Mouse (Mus musculus): ENCODE results near the gene Pck1. TPM values are rescaled to one million over a fixed set of nuclear protein-coding genes. Genes with fewer than 3 reads are reported as not detected.
"Not testable (repeated sequence)": the region's sequence is repeated elsewhere in the genome, so short reads cannot be mapped to it uniquely, and the experiment has no call there.

Gene Pck1
- polyA plus RNA-seq (2014; fragmentation: Nextera tagmentation; extraction: Ambion mirVana), result 0.60 and 3.0 TPM in 2 replicates

- Histone ChIP-seq H3K9ac (ENCODE audit: low read depth, low read length) (no peak within 1 kb of the TSS), H3K27me3 (ENCODE audit: control insufficient read depth, insufficient read depth, low read length) (no peaks in the 10 kb centered on the region), H3K4me3 (ENCODE audit: low read length) (no peak within 1 kb of the TSS), H3K27ac (ENCODE audit: low read depth, low read length) (no peak within 1 kb of the TSS), H3K9me3 (ENCODE audit: control insufficient read depth, low read length) (no peaks in the 10 kb centered on the region), H3K36me3 (ENCODE audit: control insufficient read depth, insufficient read depth, low read length) (no peaks in the 10 kb centered on the region), H3K4me2 (replicated peaks; ENCODE audit: low read depth, low read length) (no peak within 1 kb of the TSS), H3K4me1 (ENCODE audit: control insufficient read depth, insufficient read depth, low read length) (peaks cover 16% of the 10 kb centered on the region)
- ATAC-seq (ENCODE audit: low FRiP score, low TSS enrichment), result peak; percentile 64
- WGBS, result 44% methylated on average over 13 of the region's 13 CpGs
Measured at GRCm38 (mm10) chr2:173152436-173153151, at the start of gene Pck1. Gene Pck1, plus strand, starts transcription at chr2:173153048.

- peaks cover 18% of the 10 kb centered on the region for H3K27me3 ChIP-seq (ENCODE audit: control insufficient read depth, insufficient read depth, low read length)
- ATAC-seq (ENCODE audit: low FRiP score, low TSS enrichment), result no peak
- WGBS, result 66% methylated on average over 9 of the region's 9 CpGs
Measured at GRCm38 (mm10) chr2:173106409-173106808, 46.4 kb upstream of the Pck1 start.

GRCm38 (mm10) chr2:173106889-173107785, 45.7 kb upstream of the Pck1 start:
- Histone ChIP-seq H3K36me3 (ENCODE audit: control insufficient read depth, insufficient read depth, low read length) (no peaks in the 10 kb centered on the region), H3K9ac (ENCODE audit: low read depth, low read length) (no peak overlapping the region), H3K27me3 (ENCODE audit: control insufficient read depth, insufficient read depth, low read length) (peaks cover 14% of the 10 kb centered on the region), H3K4me3 (ENCODE audit: low read length) (no peak overlapping the region), H3K4me2 (replicated peaks; ENCODE audit: low read depth, low read length) (no peak overlapping the region), H3K27ac (ENCODE audit: low read depth, low read length) (no peak overlapping the region), H3K9me3 (ENCODE audit: control insufficient read depth, low read length) (0 out of 2 replicates have a peak, but pooled peaks cover 3% of the 10 kb centered on the region), H3K4me1 (ENCODE audit: control insufficient read depth, insufficient read depth, low read length) (no peaks in the 10 kb centered on the region)
- peak; percentile 55; the same call in 1 of the 2 replicates for ATAC-seq (ENCODE audit: low FRiP score, low TSS enrichment)
- 17% methylated on average over 14 of the region's 14 CpGs for WGBS

More at GRCm38 (mm10) chr2:173106409-173106808, 46.4 kb upstream of the Pck1 start:
- H3K36me3 ChIP-seq (ENCODE audit: control insufficient read depth, insufficient read depth, low read length), result no peaks in the 10 kb centered on the region
- H3K9ac ChIP-seq (ENCODE audit: low read depth, low read length), result no peak overlapping the region
- H3K4me1 ChIP-seq (ENCODE audit: control insufficient read depth, insufficient read depth, low read length), result no peaks in the 10 kb centered on the region
- no peak overlapping the region for H3K4me2 ChIP-seq (replicated peaks; ENCODE audit: low read depth, low read length)
- no peak overlapping the region for H3K27ac ChIP-seq (ENCODE audit: low read depth, low read length)
- H3K4me3 ChIP-seq (ENCODE audit: low read length), result no peak overlapping the region
- H3K9me3 ChIP-seq (ENCODE audit: control insufficient read depth, low read length), result 0 out of 2 replicates have a peak, but pooled peaks cover under 1% of the 10 kb centered on the region

GRCm38 (mm10) chr2:173108509-173109190, 44.2 kb upstream of the Pck1 start:
- 70% methylated on average over 6 of the region's 6 CpGs for WGBS
- H3K9ac ChIP-seq (ENCODE audit: low read depth, low read length), result no peak overlapping the region

GRCm38 (mm10) chr2:173109510-173109909, 43.3 kb upstream of the Pck1 start:
- no peak overlapping the region for H3K4me3 ChIP-seq (ENCODE audit: low read length)
- ATAC-seq (ENCODE audit: low FRiP score, low TSS enrichment), result no peak
- H3K27ac ChIP-seq (ENCODE audit: low read depth, low read length), result no peak overlapping the region
- H3K9ac ChIP-seq (ENCODE audit: low read depth, low read length), result no peak overlapping the region
- 90% methylated on average over 7 of the region's 7 CpGs for WGBS
- peaks cover 14% of the 10 kb centered on the region for H3K27me3 ChIP-seq (ENCODE audit: control insufficient read depth, insufficient read depth, low read length)
- H3K36me3 ChIP-seq (ENCODE audit: control insufficient read depth, insufficient read depth, low read length), result no peaks in the 10 kb centered on the region
- H3K4me1 ChIP-seq (ENCODE audit: control insufficient read depth, insufficient read depth, low read length), result no peaks in the 10 kb centered on the region
- H3K4me2 ChIP-seq (replicated peaks; ENCODE audit: low read depth, low read length), result no peak overlapping the region
- H3K9me3 ChIP-seq (ENCODE audit: control insufficient read depth, low read length), result 0 out of 2 replicates have a peak, but pooled peaks cover 3% of the 10 kb centered on the region

More at GRCm38 (mm10) chr2:173108509-173109190, 44.2 kb upstream of the Pck1 start:
- no peaks in the 10 kb centered on the region for H3K36me3 ChIP-seq (ENCODE audit: control insufficient read depth, insufficient read depth, low read length)
- H3K27ac ChIP-seq (ENCODE audit: low read depth, low read length), result no peak overlapping the region
- ATAC-seq (ENCODE audit: low FRiP score, low TSS enrichment), result no peak
- H3K4me3 ChIP-seq (ENCODE audit: low read length), result no peak overlapping the region
- peaks cover 14% of the 10 kb centered on the region for H3K27me3 ChIP-seq (ENCODE audit: control insufficient read depth, insufficient read depth, low read length)
- no peaks in the 10 kb centered on the region for H3K4me1 ChIP-seq (ENCODE audit: control insufficient read depth, insufficient read depth, low read length)
- 0 out of 2 replicates have a peak, but pooled peaks cover 3% of the 10 kb centered on the region for H3K9me3 ChIP-seq (ENCODE audit: control insufficient read depth, low read length)
- no peak overlapping the region for H3K4me2 ChIP-seq (replicated peaks; ENCODE audit: low read depth, low read length)

GRCm38 (mm10) chr2:173110571-173110970, 42.3 kb upstream of the Pck1 start:
- Histone ChIP-seq H3K4me2 (replicated peaks; ENCODE audit: low read depth, low read length) (no peak overlapping the region), H3K27me3 (ENCODE audit: control insufficient read depth, insufficient read depth, low read length) (peaks cover 9% of the 10 kb centered on the region), H3K9me3 (ENCODE audit: control insufficient read depth, low read length) (0 out of 2 replicates have a peak, but pooled peaks cover 3% of the 10 kb centered on the region), H3K9ac (ENCODE audit: low read depth, low read length) (no peak overlapping the region), H3K36me3 (ENCODE audit: control insufficient read depth, insufficient read depth, low read length) (no peaks in the 10 kb centered on the region), H3K4me1 (ENCODE audit: control insufficient read depth, insufficient read depth, low read length) (no peaks in the 10 kb centered on the region), H3K27ac (ENCODE audit: low read depth, low read length) (no peak overlapping the region), H3K4me3 (ENCODE audit: low read length) (no peak overlapping the region)
- WGBS, result 89% methylated on average over 9 of the region's 9 CpGs
- no peak for ATAC-seq (ENCODE audit: low FRiP score, low TSS enrichment)

GRCm38 (mm10) chr2:173113796-173114195, 39.1 kb upstream of the Pck1 start:
- not testable (repeated sequence) for H3K9me3 ChIP-seq (ENCODE audit: control insufficient read depth, low read length); H3K27ac ChIP-seq (ENCODE audit: low read depth, low read length); H3K9ac ChIP-seq (ENCODE audit: low read depth, low read length); H3K4me2 ChIP-seq (replicated peaks; ENCODE audit: low read depth, low read length); H3K36me3 ChIP-seq (ENCODE audit: control insufficient read depth, insufficient read depth, low read length); H3K4me1 ChIP-seq (ENCODE audit: control insufficient read depth, insufficient read depth, low read length); H3K27me3 ChIP-seq (ENCODE audit: control insufficient read depth, insufficient read depth, low read length); ATAC-seq (ENCODE audit: low FRiP score, low TSS enrichment); H3K4me3 ChIP-seq (ENCODE audit: low read length)
- WGBS, result 74% methylated on average over 3 of the region's 3 CpGs

GRCm38 (mm10) chr2:173119023-173119944, 33.6 kb upstream of the Pck1 start, which contains the start of gene Ctcfl:
Gene Ctcfl, minus strand, starts transcription at chr2:173119525.
- H3K9ac ChIP-seq (ENCODE audit: low read depth, low read length), result no peak within 1 kb of the TSS
- ATAC-seq (ENCODE audit: low FRiP score, low TSS enrichment), result peak; percentile 34; the same call in 1 of the 2 replicates
- H3K4me3 ChIP-seq (ENCODE audit: low read length), result no peak within 1 kb of the TSS
- H3K4me2 ChIP-seq (replicated peaks; ENCODE audit: low read depth, low read length), result no peak within 1 kb of the TSS
- H3K36me3 ChIP-seq (ENCODE audit: control insufficient read depth, insufficient read depth, low read length), result no peaks in the 10 kb centered on the region
- no peak within 1 kb of the TSS for H3K27ac ChIP-seq (ENCODE audit: low read depth, low read length)
- 86% methylated on average over 35 of the region's 35 CpGs for WGBS
- no peaks in the 10 kb centered on the region for H3K9me3 ChIP-seq (ENCODE audit: control insufficient read depth, low read length)
- no peaks in the 10 kb centered on the region for H3K27me3 ChIP-seq (ENCODE audit: control insufficient read depth, insufficient read depth, low read length)
- H3K4me1 ChIP-seq (ENCODE audit: control insufficient read depth, insufficient read depth, low read length), result 0 out of 2 replicates have a peak, but pooled peaks cover 4% of the 10 kb centered on the region

Data from kidney, embryonic 14.5 days (tissue).